Mouse (Mus musculus) neutrophil, adult 59 days (primary cell): ENCODE data around the gene Acp5. TPM values are rescaled to one million over a fixed set of nuclear protein-coding genes. Genes with fewer than 3 reads are reported as not detected.

Experiments
- total RNA-seq, 2 experiments: library from RNA; stranded (reverse); gene quantifications; 1 replicate in 1 of 2; 2 replicates in 1 of 2; pipeline ENCODE4 v1.2.4; 2023

Gene Acp5
- total RNA-seq = 10 to 100 TPM; 17.1 to 26.9 TPM

GRCm38 (mm10) chr9:22135644-22136390 is at the start of gene Acp5:
Gene Acp5 (minus strand): TSS chr9:22135711.

GRCm38 (mm10) chr9:22156497-22157245 is 21.2 kb upstream of the Acp5 start, which contains the start of gene Pigyl:
Gene Pigyl (plus strand): TSS chr9:22156846.

GRCm38 (mm10) chr9:22116740-22117426 is 18.6 kb downstream of the Acp5 start, which contains the start of gene Elof1:
Gene Elof1 (minus strand): TSS chr9:22117172.

GRCm38 (mm10) chr9:22098993-22099696 is 36.4 kb downstream of the Acp5 start, which contains the start of gene Cnn1:
Gene Cnn1 (plus strand): TSS chr9:22099216.

GRCm38 (mm10) chr9:22085022-22085834 is 50.3 kb downstream of the Acp5 start, which contains the start of gene Ecsit:
Gene Ecsit (minus strand): TSS chr9:22085438.

Other genes starting within 250 kb of the Acp5 start
- gene Rab3d, start 217.5 kb downstream of the Acp5 start, total RNA-seq = 100 to 1,000 TPM; 172 to 188 TPM
- 1 to 10 TPM; 1.3 TPM for gene Ccdc159, start 208.2 kb downstream of the Acp5 start, total RNA-seq
- gene Tmem205, start 208.2 kb downstream of the Acp5 start, total RNA-seq = 10 to 100 TPM; 16.9 to 18.5 TPM
- gene Plppr2, start 198.7 kb downstream of the Acp5 start, total RNA-seq = 1 to 10 TPM; 1.0 TPM
- gene Swsap1, start 180.0 kb downstream of the Acp5 start, total RNA-seq = 1 to 10 TPM; 3.6 to 5.4 TPM
- 1 to 10 TPM; 3.4 to 8.7 TPM for gene Epor, start 172.2 kb downstream of the Acp5 start, total RNA-seq
- gene Rgl3, start 146.3 kb downstream of the Acp5 start, total RNA-seq = not detected
- not detected for gene Ccdc151, start 133.1 kb downstream of the Acp5 start, total RNA-seq
- gene Prkcsh, start 132.9 kb downstream of the Acp5 start, total RNA-seq = 10 to 100 TPM; 53.0 to 58.7 TPM
- not detected for gene Elavl3, start 83.7 kb downstream of the Acp5 start, total RNA-seq
- gene Gm49318, start 64.5 kb downstream of the Acp5 start, total RNA-seq = not detected
- gene Zfp653, start 64.3 kb downstream of the Acp5 start, total RNA-seq = 10 to 100 TPM in 1 of 2 experiments, 1 to 10 TPM in 1; 8.4 to 12.0 TPM
- 1 to 10 TPM; 7.1 to 8.9 TPM for gene Ecsit, start 50.3 kb downstream of the Acp5 start, total RNA-seq
- gene Cnn1, start 36.5 kb downstream of the Acp5 start, total RNA-seq = not detected
- gene Elof1, start 18.5 kb downstream of the Acp5 start, total RNA-seq = 10 to 100 TPM; 35.8 to 42.7 TPM
- 10 to 100 TPM; 14.6 to 16.6 TPM for gene Pigyl, start 21.1 kb upstream of the Acp5 start, total RNA-seq
- not detected for gene Zfp872, start 52.4 kb upstream of the Acp5 start, total RNA-seq
- 10 to 100 TPM; 15.5 TPM for gene Zfp809, start 90.0 kb upstream of the Acp5 start, total RNA-seq
- under 1 TPM; 0.31 to 0.40 TPM for gene Zfp599, start 124.2 kb upstream of the Acp5 start, total RNA-seq
- 1 to 10 TPM; 6.8 to 8.8 TPM for gene Zfp810, start 171.9 kb upstream of the Acp5 start, total RNA-seq